Mouse (Mus musculus) intestine, embryonic 14.5 days (tissue): ENCODE measurements around the gene Abcb8. TPM values are rescaled to one million over a fixed set of nuclear protein-coding genes. Genes with fewer than 3 reads are reported as not detected.
A peak's percentile ranks its signal among the peaks of the same experiment; 100 is the strongest.

ENCODE experiments used
- ATAC-seq: fragments of 200-750 bp; cut with Nextera tagmentation; replicated peaks from 2 replicates; pipeline ENCODE4 v1.8.0; 2017; ENCODE audit warnings: low read depth, moderate number of reproducible peaks, moderate TSS enrichment, moderate library complexity; ENCODE audit not compliant: low FRiP score, low TSS enrichment
- DNase-seq: peaks from one replicate; pipeline ENCODE4 v3.0.0-alpha.2; 2018; ENCODE audit warnings: low spot score
- H3K27ac ChIP-seq: fragments of 300-500 bp; sonication (generic); 2 replicates; pipeline ENCODE4 v1.5.1; 2014; ENCODE audit warnings: low read depth, mild to moderate bottlenecking, control low read depth
- H3K27me3 ChIP-seq: fragments of 300-500 bp; sonication (generic); replicated peaks from 2 replicates; pipeline ENCODE4 v1.6.1; 2014; ENCODE audit warnings: low read length, control low read depth; ENCODE audit not compliant: control insufficient read depth, insufficient read depth
- H3K36me3 ChIP-seq: fragments of 300-500 bp; sonication (generic); 2 replicates; pipeline ENCODE4 v1.6.1; 2014; ENCODE audit warnings: low read length, control low read depth; ENCODE audit not compliant: control insufficient read depth, insufficient read depth
- H3K4me1 ChIP-seq: fragments of 300-500 bp; sonication (generic); replicated peaks from 2 replicates; pipeline ENCODE4 v1.6.1; 2014; ENCODE audit warnings: low read length, control low read depth, mixed read lengths; ENCODE audit not compliant: control insufficient read depth, insufficient read depth
- H3K4me2 ChIP-seq: fragments of 300-500 bp; sonication (generic); 2 replicates; pipeline ENCODE4 v1.6.1; 2014; ENCODE audit warnings: low read length
- H3K4me3 ChIP-seq: fragments of 300-500 bp; sonication (generic); 2 replicates; pipeline ENCODE4 v1.5.1; 2014; ENCODE audit warnings: low read depth, low read length, control low read depth, mixed read lengths
- H3K9ac ChIP-seq: fragments of 300-500 bp; sonication (generic); 2 replicates; pipeline ENCODE4 v1.6.1; 2014; ENCODE audit warnings: mild to moderate bottlenecking, low read length
- H3K9me3 ChIP-seq: fragments of 300-500 bp; sonication (generic); 2 replicates; pipeline ENCODE4 v1.6.1; 2016; ENCODE audit warnings: low read length, control low read depth; ENCODE audit not compliant: control insufficient read depth
- WGBS: fragments of 180-500 bp; shearing (Covaris S2); extraction: QIAGEN DNeasy Blood & Tissue Kit; methylation state at CpG from one replicate; pipeline ENCODE4 v1.1.7; 2014; 5-methylcytosine and 5-hydroxymethylcytosine counted together
- polyA plus RNA-seq: library from polyadenylated mRNA; unstranded; fragments of >200 nt; fragmentation: Nextera tagmentation; extraction: Ambion mirVana; gene quantifications from 2 replicates; pipeline ENCODE4 v1.2.1, GENCODE M21; 2014

Gene Abcb8
- polyA plus RNA-seq, 1 experiment from 2014 or later: 56.4 TPM

DNA sequence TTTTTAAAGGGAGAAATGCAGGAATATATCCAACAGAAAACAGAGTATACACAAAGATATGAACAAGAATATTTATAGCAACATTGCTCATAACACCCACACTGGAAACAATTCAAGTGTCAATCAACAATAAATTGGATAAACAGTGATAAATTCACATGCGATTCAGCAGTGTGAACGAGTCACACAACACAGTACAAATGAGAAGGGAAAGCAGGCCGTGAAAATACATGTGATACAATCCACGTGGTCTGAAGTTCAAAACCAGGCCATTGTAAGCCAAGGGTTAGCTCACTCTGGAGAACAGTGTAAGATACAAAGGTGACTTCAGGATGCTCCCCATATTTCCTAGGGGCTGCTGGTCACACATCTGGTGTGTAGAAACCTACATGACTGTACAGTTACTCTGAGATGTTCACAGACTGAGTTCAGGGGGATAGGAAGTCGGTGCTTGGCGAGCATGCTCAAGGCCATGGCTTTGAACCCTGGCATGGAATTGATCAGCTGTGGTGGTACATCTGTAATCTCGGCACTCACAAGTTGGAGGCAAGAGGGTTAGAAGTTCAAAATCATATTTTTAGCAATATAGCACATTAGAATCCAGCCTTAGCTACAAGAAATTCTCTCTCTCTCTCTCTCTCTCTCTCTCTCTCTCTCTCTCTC lies 18.7 kb upstream of the Abcb8 start:
- H3K9ac ChIP-seq: no peak overlapping the region
- H3K4me1 ChIP-seq: peaks cover 3% of the 10 kb centered on the region; the same call in 1 of the 2 replicates
- no peak overlapping the region for H3K27ac ChIP-seq
- no peaks in the 10 kb centered on the region for H3K9me3 ChIP-seq
- DNase-seq (no peak), ATAC-seq (no peak)
- H3K4me2 ChIP-seq: no peak overlapping the region
- H3K27me3 ChIP-seq: no peaks in the 10 kb centered on the region
- H3K36me3 ChIP-seq: no peaks in the 10 kb centered on the region
- WGBS: 79% methylated on average over 7 of the region's 7 CpGs
- no peak overlapping the region for H3K4me3 ChIP-seq

DNA sequence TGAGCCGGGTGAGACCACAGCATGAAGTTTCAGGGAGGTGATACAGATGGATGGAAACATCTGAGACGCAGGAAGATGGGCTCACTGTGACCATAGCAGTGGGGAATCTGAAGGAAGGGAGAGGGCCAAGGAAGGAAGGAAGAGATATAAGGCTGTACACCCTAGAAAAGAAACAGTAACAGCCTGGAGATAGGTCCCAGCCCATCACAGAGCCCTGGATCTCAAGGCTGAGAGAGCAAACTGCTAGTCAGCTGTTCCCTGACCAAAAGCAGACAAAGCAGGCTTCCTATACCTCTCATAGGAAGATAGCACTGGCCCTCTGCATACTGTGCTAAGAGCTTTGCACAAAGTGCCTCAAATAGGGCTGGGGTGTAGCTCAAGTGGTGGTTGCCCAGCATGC lies 14.8 kb upstream of the Abcb8 start:
- WGBS: 73% methylated on average over 2 of the region's 2 CpGs
- DNase-seq (no peak), ATAC-seq (no peak)
- Histone ChIP-seq H3K27me3 (no peaks in the 10 kb centered on the region), H3K4me3 (no peak overlapping the region), H3K27ac (no peak overlapping the region), H3K9me3 (no peaks in the 10 kb centered on the region), H3K4me2 (no peak overlapping the region), H3K36me3 (no peaks in the 10 kb centered on the region), H3K4me1 (peaks cover 7% of the 10 kb centered on the region; the same call in 1 of the 2 replicates), H3K9ac (no peak overlapping the region)

DNA sequence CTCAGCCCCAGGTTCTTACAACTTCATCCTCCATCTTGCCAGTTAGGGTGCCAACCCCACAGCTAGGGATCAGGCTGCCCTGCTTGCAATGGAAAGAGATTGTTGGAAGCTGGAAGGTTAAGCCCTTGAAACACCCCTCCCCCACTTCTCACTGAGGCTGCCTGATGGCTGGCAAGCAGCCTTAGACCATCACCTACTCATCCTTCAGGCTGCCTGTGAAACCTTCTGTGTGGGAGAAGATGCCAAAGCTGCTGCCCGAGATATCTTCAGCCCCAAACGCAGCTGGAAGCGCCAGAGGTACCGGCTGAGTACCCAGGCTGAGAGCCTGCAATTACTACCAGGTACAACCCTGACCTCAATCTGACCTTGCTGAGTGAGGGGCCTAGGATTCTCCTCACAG lies 14.0 kb upstream of the Abcb8 start:
- Histone ChIP-seq H3K27me3 (no peaks in the 10 kb centered on the region), H3K27ac (no peak overlapping the region), H3K4me1 (0 out of 2 replicates have a peak, but pooled peaks cover 9% of the 10 kb centered on the region), H3K9me3 (no peaks in the 10 kb centered on the region), H3K4me3 (no peak overlapping the region), H3K36me3 (no peaks in the 10 kb centered on the region), H3K9ac (no peak overlapping the region), H3K4me2 (no peak overlapping the region)
- WGBS: 60% methylated on average over 4 of the region's 4 CpGs
- DNase-seq: no peak
- ATAC-seq: no peak

DNA sequence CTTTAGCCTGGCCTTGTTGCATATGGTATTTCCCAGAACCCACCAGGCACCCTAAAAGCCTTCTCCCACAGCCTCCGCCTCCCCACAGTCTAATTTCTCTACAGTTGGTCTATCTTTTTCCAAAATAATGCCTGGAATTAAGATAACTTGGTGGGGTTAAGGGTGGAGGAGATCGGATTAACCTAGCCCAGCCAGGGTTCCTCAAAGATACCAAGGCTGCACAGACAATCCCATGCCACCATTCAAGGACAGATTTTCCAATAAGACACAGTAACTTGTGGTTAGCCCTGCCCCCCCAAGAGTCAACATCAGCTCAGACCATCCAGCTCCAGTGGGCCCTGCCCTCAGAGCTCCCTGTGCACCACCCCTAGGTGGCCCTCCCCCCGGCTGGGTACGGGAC lies 13.0 kb upstream of the Abcb8 start:
- H3K4me1 ChIP-seq: 0 out of 2 replicates have a peak, but pooled peaks cover 9% of the 10 kb centered on the region
- no peak overlapping the region for H3K4me2 ChIP-seq
- H3K27me3 ChIP-seq: no peaks in the 10 kb centered on the region
- no peak overlapping the region for H3K9ac ChIP-seq
- 84% methylated on average over 4 of the region's 4 CpGs for WGBS
- H3K27ac ChIP-seq: no peak overlapping the region
- no peak for ATAC-seq
- H3K9me3 ChIP-seq: no peaks in the 10 kb centered on the region
- DNase-seq: no peak
- H3K36me3 ChIP-seq: no peaks in the 10 kb centered on the region
- H3K4me3 ChIP-seq: no peak overlapping the region

DNA sequence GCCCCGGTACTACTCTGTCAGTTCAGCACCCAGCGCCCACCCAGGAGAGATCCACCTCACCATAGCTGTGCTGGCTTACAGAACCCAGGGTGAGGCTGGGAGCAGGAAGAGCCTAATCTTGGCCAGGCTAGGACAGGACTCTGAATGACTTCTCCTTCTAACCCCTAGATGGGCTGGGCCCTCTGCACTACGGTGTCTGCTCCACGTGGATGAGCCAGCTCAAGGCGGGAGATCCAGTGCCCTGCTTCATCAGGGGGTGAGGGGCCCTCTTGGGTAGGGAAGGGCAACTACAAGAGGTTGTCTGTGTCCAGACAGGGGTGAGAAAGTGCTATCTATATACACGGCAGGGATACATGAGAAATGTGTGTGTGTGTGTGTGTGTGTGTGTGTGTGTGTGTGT lies 12.0 kb upstream of the Abcb8 start:
- 74% methylated on average over 6 of the region's 6 CpGs for WGBS
- Histone ChIP-seq H3K9me3 (no peaks in the 10 kb centered on the region), H3K27me3 (peaks cover 8% of the 10 kb centered on the region; the same call in 1 of the 2 replicates), H3K27ac (no peak overlapping the region), H3K4me1 (0 out of 2 replicates have a peak, but pooled peaks cover 9% of the 10 kb centered on the region), H3K4me2 (no peak overlapping the region), H3K9ac (no peak overlapping the region), H3K36me3 (no peaks in the 10 kb centered on the region), H3K4me3 (no peak overlapping the region)
- DNase-seq (no peak), ATAC-seq (no peak)

DNA sequence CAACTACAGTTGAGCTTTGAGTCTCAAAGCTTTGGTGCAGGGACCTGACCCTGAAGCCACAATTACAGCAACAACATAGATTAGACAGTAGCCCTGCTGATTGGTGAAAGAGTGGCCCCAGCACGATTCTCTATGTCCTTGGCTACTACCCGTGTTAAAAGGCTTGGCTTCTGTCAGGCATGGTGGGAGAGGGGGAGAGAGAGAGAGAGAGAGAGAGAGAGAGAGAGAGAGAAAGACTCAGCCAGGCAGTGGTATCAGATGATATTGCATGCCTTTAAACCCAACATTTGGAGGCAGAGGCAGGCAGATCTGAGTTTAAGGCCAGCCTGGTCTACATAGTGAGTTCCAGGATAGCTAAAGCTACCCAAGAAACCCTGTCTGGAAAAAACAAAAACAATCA lies 11.5 kb upstream of the Abcb8 start:
- 64% methylated on average over 2 of the region's 2 CpGs for WGBS
- no peak overlapping the region for H3K27ac ChIP-seq
- DNase-seq (no peak), ATAC-seq (no peak)
- H3K4me1 ChIP-seq: 0 out of 2 replicates have a peak, but pooled peaks cover 9% of the 10 kb centered on the region
- H3K4me3 ChIP-seq: no peak overlapping the region
- H3K9me3 ChIP-seq: no peaks in the 10 kb centered on the region
- peaks cover 13% of the 10 kb centered on the region; the same call in 1 of the 2 replicates for H3K27me3 ChIP-seq
- no peak overlapping the region for H3K9ac ChIP-seq
- no peak overlapping the region for H3K4me2 ChIP-seq
- H3K36me3 ChIP-seq: no peaks in the 10 kb centered on the region

DNA sequence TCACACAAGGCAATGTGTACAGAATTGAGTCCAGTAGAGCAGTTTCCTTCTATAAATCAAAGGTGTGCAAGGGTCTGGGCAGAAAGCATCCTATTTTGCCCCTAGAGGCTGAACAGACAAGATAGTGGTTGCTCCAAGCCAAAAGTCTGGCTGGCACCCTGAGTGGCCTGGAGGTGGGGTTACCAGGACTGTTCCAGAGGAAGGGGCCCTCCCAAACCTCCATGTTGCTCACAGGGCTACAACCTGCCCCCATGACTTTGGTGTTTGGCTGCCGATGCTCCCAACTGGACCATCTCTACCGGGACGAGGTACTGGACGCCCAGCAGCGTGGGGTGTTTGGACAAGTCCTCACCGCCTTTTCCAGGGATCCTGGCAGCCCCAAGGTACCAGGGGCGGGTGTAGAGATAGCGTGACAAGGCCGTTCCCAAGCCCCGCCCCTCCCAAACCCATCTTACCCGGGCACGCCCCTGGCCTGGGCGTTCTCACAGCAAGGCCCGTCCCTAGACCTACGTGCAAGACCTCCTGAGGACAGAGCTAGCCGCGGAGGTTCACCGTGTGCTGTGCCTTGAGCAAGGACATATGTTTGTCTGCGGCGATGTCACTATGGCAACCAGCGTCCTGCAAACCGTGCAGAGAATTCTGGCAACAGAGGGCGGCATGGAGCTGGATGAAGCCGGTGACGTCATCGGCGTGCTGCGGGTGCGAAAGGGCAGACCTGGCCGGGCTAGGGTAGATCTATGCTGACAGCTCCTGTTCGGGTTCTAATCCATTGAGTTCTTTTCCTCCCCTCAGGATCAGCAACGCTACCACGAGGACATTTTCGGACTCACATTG lies 10.2 kb upstream of the Abcb8 start:
- WGBS: 2% methylated on average over 34 of the region's 34 CpGs
- ATAC-seq (peak; percentile 83), DNase-seq (peak; percentile 96)
- Histone ChIP-seq H3K27me3 (peaks cover 17% of the 10 kb centered on the region; the same call in 1 of the 2 replicates), H3K9me3 (no peaks in the 10 kb centered on the region), H3K9ac (peak overlapping the region; percentile 47), H3K27ac (no peak overlapping the region), H3K4me3 (peak overlapping the region; percentile 48), H3K36me3 (no peaks in the 10 kb centered on the region), H3K4me1 (peaks cover 19% of the 10 kb centered on the region; the same call in 1 of the 2 replicates), H3K4me2 (peak overlapping the region; percentile 80)

DNA sequence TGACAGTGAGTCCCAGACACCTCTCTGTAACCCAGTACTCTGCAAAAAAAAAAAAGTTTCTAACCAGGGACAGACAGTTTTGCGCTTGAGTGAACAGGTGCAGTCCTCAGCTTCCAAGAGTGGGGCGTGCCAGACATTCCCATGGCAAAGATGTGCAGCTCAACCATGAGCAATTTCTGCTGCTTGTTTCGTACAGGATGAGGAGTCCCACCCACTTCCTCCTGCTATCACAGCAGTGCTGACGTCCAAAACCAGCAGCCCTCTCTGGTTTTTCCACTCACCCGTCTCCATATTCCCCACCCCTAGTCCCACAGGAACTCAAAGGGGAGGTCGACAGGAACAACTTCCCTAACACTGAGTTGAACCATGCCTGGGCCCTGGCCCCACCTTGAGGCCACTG lies 9.1 kb upstream of the Abcb8 start:
- 71% methylated on average over 6 of the region's 6 CpGs for WGBS
- H3K9ac ChIP-seq: no peak overlapping the region
- no peaks in the 10 kb centered on the region for H3K9me3 ChIP-seq
- H3K4me2 ChIP-seq: no peak overlapping the region; the same call in 1 of the 2 replicates
- no peak for DNase-seq
- H3K27ac ChIP-seq: no peak overlapping the region
- ATAC-seq: no peak
- peaks cover 23% of the 10 kb centered on the region; the same call in 1 of the 2 replicates for H3K4me1 ChIP-seq
- H3K36me3 ChIP-seq: no peaks in the 10 kb centered on the region
- H3K27me3 ChIP-seq: peaks cover 17% of the 10 kb centered on the region; the same call in 1 of the 2 replicates
- H3K4me3 ChIP-seq: no peak overlapping the region
